Mouse (Mus musculus): ENCODE measurements around the gene Dlg2.

- TF ChIP-seq CTCF (IDR thresholded peaks at IDR 0.05; ENCODE audit: extremely low read depth, insufficient read depth, insufficient read length, insufficient replicate concordance) (no peak), POLR2A (IDR thresholded peaks at IDR 0.05; ENCODE audit: low read depth, low read length) (no peak)
Measured at GRCm38 (mm10) chr7:91573321-91573720, 1096.8 kb downstream of the Dlg2 start.
